Mouse (Mus musculus) spleen, postnatal 10 days (tissue): ENCODE results near the gene Kbtbd13.

ENCODE experiments used
- DNase-seq, 2 experiments: peaks; one replicate each; pipeline ENCODE4 v3.0.0; 2021 to 2022; ENCODE audit warnings: low spot score in 2 of 2

Kbtbd13 gene

GRCm38 (mm10) chr9:65391613-65391964, at the start of gene Kbtbd13:
Gene Kbtbd13 (minus strand): TSS chr9:65391652.
- no peak for DNase-seq

DNA sequence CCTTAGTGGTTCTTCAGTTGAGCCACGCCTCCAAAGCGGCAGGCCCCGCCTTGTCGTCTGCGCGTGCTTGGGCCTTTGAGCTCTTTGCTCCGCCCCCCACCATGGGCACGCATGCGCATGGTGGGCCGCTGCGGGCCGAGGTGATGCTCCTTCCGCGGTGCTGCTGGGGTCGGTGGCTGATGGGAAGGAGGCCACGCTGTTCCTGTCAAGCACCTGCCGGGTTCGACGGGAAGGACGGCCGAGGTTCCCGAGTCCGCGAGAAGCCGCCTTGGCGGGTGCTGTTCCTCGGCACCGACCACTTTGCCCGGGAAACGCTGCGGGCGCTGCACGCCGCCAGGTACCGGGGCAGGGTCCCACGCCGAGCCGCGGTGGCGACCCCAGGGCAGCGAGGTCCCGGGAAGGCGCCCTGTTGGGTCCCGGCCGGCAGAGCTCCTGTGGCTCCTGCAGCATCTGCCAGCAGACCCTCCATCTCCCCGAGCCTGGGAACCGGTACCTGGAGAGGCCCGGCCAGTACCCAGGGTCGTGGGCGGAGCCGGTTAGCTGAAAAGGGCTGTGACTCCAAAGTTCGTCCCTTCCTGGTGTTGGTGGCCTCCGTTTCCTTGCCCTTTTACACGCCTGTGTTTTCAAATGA, 44.3 kb upstream of the Kbtbd13 start, which contains the start of gene Mtfmt:
Gene Mtfmt, plus strand, starts transcription at position 112 of the 631 bp plus-strand sequence.
- DNase-seq = peak; percentile 92 to 98

DNA sequence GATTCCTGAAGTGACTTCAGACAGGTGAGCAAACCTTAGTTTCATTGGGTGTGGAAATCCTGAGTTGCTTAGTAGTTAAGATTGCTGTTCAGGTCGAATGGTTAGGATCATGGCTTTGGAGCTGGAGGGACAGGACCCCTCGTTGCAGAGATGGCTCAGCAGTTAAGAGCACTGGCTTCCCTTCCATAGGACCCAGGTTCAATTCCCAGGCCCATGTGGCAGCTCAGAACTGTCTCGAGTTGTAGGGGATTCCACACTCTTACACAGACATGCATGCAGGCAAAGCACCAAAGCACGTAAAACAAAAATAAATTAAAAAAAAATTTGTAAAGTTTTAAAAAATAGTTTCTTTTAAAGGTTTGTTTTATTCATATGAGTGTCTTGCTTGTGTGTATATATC, 43.8 kb upstream of the Kbtbd13 start:
- DNase-seq = no peak

DNA sequence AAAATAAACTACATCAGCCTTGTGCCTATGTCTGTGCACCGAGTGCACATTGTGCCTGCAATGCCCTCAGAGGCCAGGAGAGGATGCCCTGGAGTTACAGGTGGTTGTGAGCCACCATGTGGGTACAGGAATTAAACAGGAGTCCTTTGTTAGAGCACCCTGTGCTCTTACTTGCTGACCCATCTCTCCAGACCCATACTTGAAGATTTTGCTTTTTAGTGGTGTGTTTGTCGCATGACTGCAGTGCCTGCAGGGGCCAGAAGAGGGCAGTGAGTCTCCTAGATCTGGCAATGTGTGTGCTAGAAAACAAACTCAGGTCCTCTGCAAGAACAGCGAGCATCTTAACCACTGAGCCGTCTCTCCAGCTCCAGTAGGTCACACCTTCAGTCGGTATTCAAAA, 42.7 kb upstream of the Kbtbd13 start:
- DNase-seq = peak; percentile 71 to 83

DNA sequence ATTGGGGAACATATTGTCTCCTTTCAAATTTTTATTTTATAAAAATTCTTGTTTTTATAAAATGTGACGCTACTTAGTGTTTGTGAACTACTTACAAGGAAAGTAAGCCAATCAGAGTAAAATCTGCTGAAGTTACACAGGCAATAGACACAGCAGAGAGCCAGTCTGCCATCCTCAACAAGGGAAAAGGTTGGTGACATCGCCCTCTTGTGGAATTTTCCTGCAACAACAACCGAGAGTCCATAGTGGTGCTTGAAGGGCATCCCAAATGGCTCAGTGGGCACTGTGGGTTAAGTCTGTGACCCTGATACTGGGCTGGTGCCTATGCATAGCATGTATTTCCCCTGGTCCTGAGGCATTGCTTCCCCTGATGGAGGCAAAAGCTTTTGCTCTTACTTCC, 40.8 kb upstream of the Kbtbd13 start:
- peak; percentile 75 to 83 for DNase-seq

- DNase-seq = no peak
These were observed 39.5 kb upstream of the Kbtbd13 start for GRCm38 (mm10) chr9:65430921-65431320.

DNA sequence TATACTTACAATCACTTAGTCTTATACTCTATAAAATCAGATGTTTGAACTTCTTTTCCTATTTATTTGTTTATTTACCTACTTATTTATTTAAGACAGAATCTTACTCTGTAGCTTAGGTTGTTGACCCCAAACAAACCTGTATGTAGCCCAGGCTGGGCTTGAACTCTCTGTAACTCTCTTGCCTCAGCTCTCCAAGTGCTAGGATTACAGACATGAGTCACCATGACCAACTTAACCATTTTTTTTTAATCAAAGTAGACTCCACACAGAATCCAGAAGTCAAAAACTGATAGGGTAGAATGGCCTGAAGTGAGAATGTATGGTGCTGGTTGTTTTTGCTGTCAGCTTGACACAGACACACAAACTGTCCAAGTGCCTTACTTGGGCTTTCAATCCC, 38.9 kb upstream of the Kbtbd13 start:
- no peak for DNase-seq

- no peak for DNase-seq
These were observed 36.6 kb upstream of the Kbtbd13 start for GRCm38 (mm10) chr9:65428003-65428402.

- DNase-seq = no peak
These were observed 36.1 kb upstream of the Kbtbd13 start for GRCm38 (mm10) chr9:65427511-65427910.

GRCm38 (mm10) chr9:65424393-65424792, 32.9 kb upstream of the Kbtbd13 start:
- no peak for DNase-seq

DNA sequence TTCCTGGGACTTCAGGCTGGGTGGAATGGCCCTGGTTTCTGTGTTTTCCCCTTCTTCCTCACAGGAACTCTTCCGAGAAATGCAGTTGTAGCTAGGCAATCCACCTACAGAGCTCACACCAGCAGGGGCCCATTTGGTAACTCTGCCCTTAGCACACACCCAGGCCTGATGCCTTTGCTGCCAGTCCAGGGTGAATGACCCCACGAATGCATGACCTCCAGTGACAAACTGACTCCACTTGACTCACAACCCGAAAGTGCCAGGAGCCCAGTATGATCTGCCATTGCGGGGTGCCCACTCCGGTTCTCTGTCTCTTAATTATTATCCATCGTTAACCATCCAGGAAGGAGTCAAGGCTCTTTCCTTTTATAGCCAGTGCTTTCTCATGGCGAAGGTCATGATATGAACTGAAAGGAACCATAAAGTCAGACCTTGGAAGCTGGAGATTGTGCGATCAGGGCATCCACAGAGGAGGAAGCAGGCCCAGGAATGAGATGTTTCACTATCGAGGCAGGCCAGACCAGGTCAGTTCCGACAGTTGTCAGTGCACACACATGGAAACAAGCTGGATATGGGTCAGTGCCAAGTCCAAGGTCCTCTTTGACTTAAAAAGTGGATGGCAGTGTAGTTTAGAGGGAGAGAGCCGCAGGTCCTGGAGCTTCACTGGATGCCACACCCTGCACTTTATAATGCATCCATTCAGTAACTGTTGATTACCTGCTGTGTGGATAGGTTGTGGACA, 31.5 kb upstream of the Kbtbd13 start, which contains the start of gene Slc51b:
Gene Slc51b, minus strand, starts transcription at position 196 of the 742 bp plus-strand sequence.
- no peak for DNase-seq

DNA sequence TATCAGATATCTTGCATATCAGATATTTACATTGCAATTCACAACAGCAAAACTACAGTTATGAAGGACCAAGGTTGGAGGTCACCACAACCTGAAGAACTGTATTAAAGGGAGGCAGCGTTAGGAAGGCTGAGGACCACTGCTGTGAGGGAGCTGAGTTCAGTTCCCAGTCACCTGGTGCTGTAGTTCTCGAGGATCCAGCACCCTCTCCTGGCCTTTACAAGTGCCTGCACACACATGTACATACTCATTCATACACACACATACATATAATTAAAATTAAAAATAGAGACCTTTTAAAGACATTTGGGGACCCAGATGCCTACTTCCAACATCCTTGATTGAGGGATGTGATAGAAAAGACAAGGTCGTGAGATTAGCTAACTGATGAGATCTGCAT, 28.2 kb upstream of the Kbtbd13 start:
- DNase-seq = no peak

DNA sequence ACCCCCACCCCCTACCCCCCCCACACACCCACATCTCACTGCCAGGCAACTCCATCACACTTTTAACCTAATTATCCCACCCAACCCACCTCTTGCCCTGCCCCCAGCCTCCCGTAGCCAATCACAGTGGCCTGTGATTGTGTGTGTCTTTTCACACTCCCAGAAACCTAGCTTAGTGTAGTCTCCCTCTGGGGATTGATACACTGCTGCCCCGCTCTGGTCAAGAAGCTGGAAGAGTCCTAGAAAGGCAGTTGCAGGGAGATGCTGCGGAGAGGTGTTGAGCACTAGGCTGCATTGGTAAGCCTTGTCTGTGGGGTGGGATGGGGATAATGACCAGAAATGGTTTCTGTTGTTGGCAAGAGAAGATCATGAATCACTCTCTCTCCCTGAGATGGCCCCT, 26.3 kb upstream of the Kbtbd13 start:
- no peak for DNase-seq

GRCm38 (mm10) chr9:65411326-65411725, 19.9 kb upstream of the Kbtbd13 start:
- no peak for DNase-seq

GRCm38 (mm10) chr9:65410378-65410777, 18.9 kb upstream of the Kbtbd13 start:
- DNase-seq = no peak

GRCm38 (mm10) chr9:65408871-65409295, 17.4 kb upstream of the Kbtbd13 start:
- no peak for DNase-seq

DNA sequence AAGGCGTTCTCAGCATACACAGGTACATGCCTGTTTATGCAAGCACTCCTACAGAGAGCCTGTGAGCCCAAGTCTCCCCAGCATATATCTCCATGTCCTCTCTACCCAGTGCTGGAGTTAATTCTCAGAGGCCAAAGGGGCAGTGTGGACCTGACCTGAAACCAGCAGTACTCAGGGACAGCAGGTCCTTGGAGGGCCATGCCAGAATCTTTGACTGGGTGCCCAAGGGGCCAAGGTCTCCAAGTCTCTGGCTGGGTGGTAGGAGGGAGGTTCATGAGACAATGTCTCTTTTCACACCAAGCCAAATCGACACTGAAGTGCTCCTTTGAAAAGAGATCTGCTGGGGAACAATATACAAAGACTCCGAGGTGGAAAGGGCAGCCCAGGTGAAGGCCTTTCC, 16.4 kb upstream of the Kbtbd13 start:
- DNase-seq = no peak

- DNase-seq = no peak
These were observed 15.9 kb upstream of the Kbtbd13 start for GRCm38 (mm10) chr9:65407327-65407726.

GRCm38 (mm10) chr9:65405184-65405449, 13.7 kb upstream of the Kbtbd13 start:
- DNase-seq = no peak

DNA sequence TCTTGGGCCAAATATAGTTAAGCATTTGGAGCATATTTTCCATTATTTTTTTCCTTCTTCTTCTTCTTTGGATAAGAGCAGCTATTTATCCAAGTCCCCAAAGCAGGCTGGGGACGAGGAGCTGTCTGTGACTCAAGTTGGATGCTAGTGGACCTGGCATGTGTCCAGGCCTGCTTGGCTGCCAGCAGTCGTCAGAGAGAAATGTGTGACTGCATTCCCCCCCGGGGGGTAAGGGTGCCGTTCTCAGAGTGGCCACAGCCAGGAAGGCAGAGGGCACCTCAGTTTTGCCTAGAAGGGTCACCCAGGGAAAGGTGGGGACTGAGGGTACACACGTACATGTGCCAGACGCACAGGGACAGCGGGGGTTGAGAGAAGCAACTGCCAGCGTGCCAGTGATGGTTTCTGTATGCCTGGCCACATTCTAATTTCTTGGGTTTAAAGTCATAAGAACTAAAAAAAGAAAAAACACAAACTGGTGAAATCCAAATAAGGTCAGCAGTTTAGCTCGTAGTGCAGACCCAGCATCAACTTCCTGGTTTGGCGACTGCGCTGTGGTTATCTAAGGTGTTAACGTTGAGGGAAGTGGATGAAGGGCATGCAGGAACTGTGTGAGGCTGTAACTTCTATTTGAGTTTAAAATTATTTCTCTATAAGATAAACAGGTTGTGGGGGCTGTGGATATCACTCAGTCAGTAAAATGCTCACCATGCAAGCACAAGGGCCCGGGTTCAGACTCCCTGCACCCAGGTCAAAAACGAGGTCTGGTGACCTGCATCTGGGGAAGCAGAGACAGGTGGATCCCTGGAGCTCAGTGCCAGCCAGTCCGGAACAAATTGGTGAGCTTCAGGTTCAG, 13.1 kb upstream of the Kbtbd13 start:
- peak in 1 of 2 experiments; percentile 32 for DNase-seq

DNA sequence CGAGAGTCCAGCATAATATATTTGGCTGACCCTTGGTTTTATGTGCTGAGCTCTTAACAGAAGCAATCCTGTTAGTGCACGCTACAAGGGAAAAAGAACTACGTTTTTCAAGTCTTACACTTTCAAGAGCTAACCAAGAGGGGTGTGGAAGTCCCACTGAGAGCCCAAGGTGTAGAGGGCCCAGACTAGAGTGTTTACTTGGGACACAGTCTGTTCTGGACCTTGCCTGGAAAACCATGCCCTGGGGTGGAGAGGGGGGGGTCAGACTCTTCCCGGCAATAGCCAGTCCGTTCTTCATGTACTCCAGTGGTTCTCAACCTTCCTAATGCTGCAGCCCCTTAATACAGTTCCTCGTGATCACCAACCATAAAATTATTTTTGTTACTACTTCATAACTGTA, 8.5 kb upstream of the Kbtbd13 start:
- DNase-seq = no peak

- DNase-seq = peak; percentile 21 to 62
These were observed 6.8 kb upstream of the Kbtbd13 start, which contains the start of gene Rasl12 for GRCm38 (mm10) chr9:65398279-65398678. Gene Rasl12 (plus strand): TSS chr9:65398506.

DNA sequence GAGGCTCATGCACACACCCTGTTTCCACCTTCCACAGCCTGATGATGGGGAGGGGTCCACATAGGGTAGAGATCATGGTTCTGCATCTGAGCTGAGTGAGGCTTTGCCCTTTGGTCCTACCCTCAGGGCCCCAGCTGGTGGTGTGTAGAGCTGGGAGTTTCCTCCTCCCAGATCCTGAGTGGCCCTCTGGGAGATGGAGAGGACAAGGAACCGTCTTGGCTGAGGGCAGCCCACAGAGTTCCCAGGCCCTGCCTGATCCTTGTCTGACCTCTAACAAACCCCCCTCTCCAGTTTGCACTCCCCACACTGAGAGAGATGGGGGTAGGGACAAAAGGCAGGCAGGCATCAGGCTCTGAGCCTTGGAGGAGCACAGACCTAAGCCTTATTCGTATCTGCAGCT, 2.9 kb upstream of the Kbtbd13 start:
- no peak for DNase-seq
